Mouse (Mus musculus): ENCODE results near the gene Chd3. TPM values are rescaled to one million over a fixed set of nuclear protein-coding genes. Genes with fewer than 3 reads are reported as not detected.

Gene Chd3
- total and polyA plus RNA-seq, 3 experiments = 71.0 to 183 (median 120) TPM

GRCm38 (mm10) chr11:69333922-69334321 is 35.3 kb downstream of the Chd3 start:
- 0 out of 2 replicates have a peak, but pooled peaks cover 3% of the 10 kb centered on the region for H3K9me3 ChIP-seq (replicated peaks)
- DNase-seq (ENCODE audit: low spot score) (no peak), ATAC-seq (ENCODE audit: extremely low read depth, insufficient number of reproducible peaks, low FRiP score, poor library complexity, severe bottlenecking) (no peak)
- TF ChIP-seq TAL1 (conservative IDR thresholded peaks at IDR 0.05; ENCODE audit: low read depth, low read length) (no peak), CTCF (IDR thresholded peaks at IDR 0.05; ENCODE audit: low read depth, low read length) (no peak), GATA1 (IDR thresholded peaks at IDR 0.05; ENCODE audit: borderline replicate concordance, low read length) (no peak), POLR2AphosphoS5 (IDR thresholded peaks at IDR 0.05; ENCODE audit: insufficient replicate concordance, low read depth, low read length) (no peak), GATA2 (IDR thresholded peaks at IDR 0.05; ENCODE audit: borderline replicate concordance, low read depth, low read length) (no peak)
- peaks cover 32% of the 10 kb centered on the region for H3K27me3 ChIP-seq (ENCODE audit: insufficient read depth, low read length)
- H3K4me3 ChIP-seq (ENCODE audit: low read depth, low read length) = no peak overlapping the region
- H3K36me3 ChIP-seq (replicated peaks) = no peaks in the 10 kb centered on the region
- H3K4me1 ChIP-seq (ENCODE audit: insufficient read depth, low read depth, low read length) = peaks cover 22% of the 10 kb centered on the region

GRCm38 (mm10) chr11:69332713-69333253 is 36.4 kb downstream of the Chd3 start:
- Histone ChIP-seq H3K27me3 (ENCODE audit: insufficient read depth, low read length) (peaks cover 41% of the 10 kb centered on the region), H3K36me3 (replicated peaks) (no peaks in the 10 kb centered on the region), H3K4me3 (ENCODE audit: low read depth, low read length) (no peak overlapping the region), H3K4me1 (ENCODE audit: insufficient read depth, low read depth, low read length) (peaks cover 22% of the 10 kb centered on the region), H3K9me3 (replicated peaks) (0 out of 2 replicates have a peak, but pooled peaks cover 3% of the 10 kb centered on the region)
- TF ChIP-seq TAL1 (conservative IDR thresholded peaks at IDR 0.05; ENCODE audit: low read depth, low read length) (no peak), GATA1 (IDR thresholded peaks at IDR 0.05; ENCODE audit: borderline replicate concordance, low read length) (no peak), CTCF (IDR thresholded peaks at IDR 0.05; ENCODE audit: low read depth, low read length) (no peak), POLR2AphosphoS5 (IDR thresholded peaks at IDR 0.05; ENCODE audit: insufficient replicate concordance, low read depth, low read length) (no peak), GATA2 (IDR thresholded peaks at IDR 0.05; ENCODE audit: borderline replicate concordance, low read depth, low read length) (no peak)
- no peak for DNase-seq (ENCODE audit: low spot score)
- ATAC-seq (ENCODE audit: extremely low read depth, insufficient number of reproducible peaks, low FRiP score, poor library complexity, severe bottlenecking) = no peak

- DNase-seq (ENCODE audit: low spot score) (no peak), ATAC-seq (ENCODE audit: extremely low read depth, insufficient number of reproducible peaks, low FRiP score, poor library complexity, severe bottlenecking) (no peak)
- Histone ChIP-seq H3K36me3 (replicated peaks) (no peaks in the 10 kb centered on the region), H3K27me3 (ENCODE audit: insufficient read depth, low read length) (peaks cover 50% of the 10 kb centered on the region), H3K4me3 (ENCODE audit: low read depth, low read length) (no peak overlapping the region), H3K9me3 (replicated peaks) (no peaks in the 10 kb centered on the region), H3K4me1 (ENCODE audit: insufficient read depth, low read depth, low read length) (peaks cover 27% of the 10 kb centered on the region)
- no peak for TF ChIP-seq GATA1 (IDR thresholded peaks at IDR 0.05; ENCODE audit: borderline replicate concordance, low read length)
- no peak for TF ChIP-seq POLR2AphosphoS5 (IDR thresholded peaks at IDR 0.05; ENCODE audit: insufficient replicate concordance, low read depth, low read length)
- no peak for TF ChIP-seq GATA2 (IDR thresholded peaks at IDR 0.05; ENCODE audit: borderline replicate concordance, low read depth, low read length)
- TF ChIP-seq TAL1 (conservative IDR thresholded peaks at IDR 0.05; ENCODE audit: low read depth, low read length) = no peak
- TF ChIP-seq CTCF (IDR thresholded peaks at IDR 0.05; ENCODE audit: low read depth, low read length) = no peak
Observed at GRCm38 (mm10) chr11:69331929-69332405, 37.2 kb downstream of the Chd3 start.

GRCm38 (mm10) chr11:69331152-69331551 is 38.1 kb downstream of the Chd3 start:
- no peak for TF ChIP-seq GATA1 (IDR thresholded peaks at IDR 0.05; ENCODE audit: borderline replicate concordance, low read length)
- no peak for TF ChIP-seq POLR2AphosphoS5 (IDR thresholded peaks at IDR 0.05; ENCODE audit: insufficient replicate concordance, low read depth, low read length)
- no peak for TF ChIP-seq CTCF (IDR thresholded peaks at IDR 0.05; ENCODE audit: low read depth, low read length)
- no peak for TF ChIP-seq TAL1 (conservative IDR thresholded peaks at IDR 0.05; ENCODE audit: low read depth, low read length)
- no peak for TF ChIP-seq GATA2 (IDR thresholded peaks at IDR 0.05; ENCODE audit: borderline replicate concordance, low read depth, low read length)
- H3K4me1 ChIP-seq (ENCODE audit: insufficient read depth, low read depth, low read length) = peaks cover 35% of the 10 kb centered on the region
- peaks cover 57% of the 10 kb centered on the region for H3K27me3 ChIP-seq (ENCODE audit: insufficient read depth, low read length)
- DNase-seq (ENCODE audit: low spot score) (no peak), ATAC-seq (ENCODE audit: extremely low read depth, insufficient number of reproducible peaks, low FRiP score, poor library complexity, severe bottlenecking) (no peak)
- H3K4me3 ChIP-seq (ENCODE audit: low read depth, low read length) = no peak overlapping the region
- H3K9me3 ChIP-seq (replicated peaks) = no peaks in the 10 kb centered on the region
- H3K36me3 ChIP-seq (replicated peaks) = no peaks in the 10 kb centered on the region

- Histone ChIP-seq H3K36me3 (replicated peaks) (peaks cover 6% of the 10 kb centered on the region), H3K4me1 (ENCODE audit: insufficient read depth, low read depth, low read length) (peaks cover 43% of the 10 kb centered on the region), H3K4me3 (ENCODE audit: low read depth, low read length) (no peak overlapping the region), H3K9me3 (replicated peaks) (no peaks in the 10 kb centered on the region), H3K27me3 (ENCODE audit: insufficient read depth, low read length) (peaks cover 57% of the 10 kb centered on the region)
- no peak for TF ChIP-seq GATA2 (IDR thresholded peaks at IDR 0.05; ENCODE audit: borderline replicate concordance, low read depth, low read length)
- TF ChIP-seq GATA1 (IDR thresholded peaks at IDR 0.05; ENCODE audit: borderline replicate concordance, low read length) = no peak
- TF ChIP-seq POLR2AphosphoS5 (IDR thresholded peaks at IDR 0.05; ENCODE audit: insufficient replicate concordance, low read depth, low read length) = no peak
- no peak for TF ChIP-seq CTCF (IDR thresholded peaks at IDR 0.05; ENCODE audit: low read depth, low read length)
- no peak for TF ChIP-seq TAL1 (conservative IDR thresholded peaks at IDR 0.05; ENCODE audit: low read depth, low read length)
- ATAC-seq (ENCODE audit: extremely low read depth, insufficient number of reproducible peaks, low FRiP score, poor library complexity, severe bottlenecking) (no peak), DNase-seq (ENCODE audit: low spot score) (no peak)
Observed at GRCm38 (mm10) chr11:69328517-69328916, 40.7 kb downstream of the Chd3 start.

- ATAC-seq (ENCODE audit: extremely low read depth, insufficient number of reproducible peaks, low FRiP score, poor library complexity, severe bottlenecking) = no peak
- peaks cover 41% of the 10 kb centered on the region for H3K4me1 ChIP-seq (ENCODE audit: insufficient read depth, low read depth, low read length)
- no peak overlapping the region for H3K4me3 ChIP-seq (ENCODE audit: low read depth, low read length)
- H3K27me3 ChIP-seq (ENCODE audit: insufficient read depth, low read length) = peaks cover 57% of the 10 kb centered on the region
- TF ChIP-seq TAL1 (conservative IDR thresholded peaks at IDR 0.05; ENCODE audit: low read depth, low read length) = no peak
- no peak for TF ChIP-seq CTCF (IDR thresholded peaks at IDR 0.05; ENCODE audit: low read depth, low read length)
- TF ChIP-seq POLR2AphosphoS5 (IDR thresholded peaks at IDR 0.05; ENCODE audit: insufficient replicate concordance, low read depth, low read length) = no peak
- TF ChIP-seq GATA1 (IDR thresholded peaks at IDR 0.05; ENCODE audit: borderline replicate concordance, low read length) = no peak
- no peak for TF ChIP-seq GATA2 (IDR thresholded peaks at IDR 0.05; ENCODE audit: borderline replicate concordance, low read depth, low read length)
- H3K9me3 ChIP-seq (replicated peaks) = no peaks in the 10 kb centered on the region
- DNase-seq (ENCODE audit: low spot score) = no peak
- peaks cover 6% of the 10 kb centered on the region for H3K36me3 ChIP-seq (replicated peaks)
Observed at GRCm38 (mm10) chr11:69327648-69328047, 41.6 kb downstream of the Chd3 start.
